Mouse (Mus musculus) stomach, embryonic 15.5 days (tissue): ENCODE results near the gene 4930519P11Rik. TPM values are rescaled to one million over a fixed set of nuclear protein-coding genes. Genes with fewer than 3 reads are reported as not detected.

ENCODE experiments used
- ATAC-seq: fragments of 200-750 bp; cut with Nextera tagmentation; 2 replicates; pipeline ENCODE4 v1.8.0; 2017; ENCODE audit warnings: low read depth, moderate number of reproducible peaks, moderate TSS enrichment; ENCODE audit not compliant: insufficient read depth, low FRiP score
- H3K27ac ChIP-seq: fragments of 300-500 bp; sonication (generic); 2 replicates; pipeline ENCODE4 v1.5.1; 2015; ENCODE audit warnings: mild to moderate bottlenecking, inconsistent platforms
- H3K27me3 ChIP-seq: fragments of 300-500 bp; sonication (generic); replicated peaks from 2 replicates; pipeline ENCODE4 v1.6.1; 2015; ENCODE audit warnings: inconsistent platforms
- H3K36me3 ChIP-seq: fragments of 300-500 bp; sonication (generic); 2 replicates; pipeline ENCODE4 v1.6.1; 2015; ENCODE audit warnings: inconsistent platforms
- H3K4me1 ChIP-seq: fragments of 300-500 bp; sonication (generic); 2 replicates; pipeline ENCODE4 v1.6.1; 2015; ENCODE audit warnings: inconsistent platforms
- H3K4me2 ChIP-seq: fragments of 300-500 bp; sonication (generic); 2 replicates; pipeline ENCODE4 v1.6.1; 2015; ENCODE audit warnings: mild to moderate bottlenecking, inconsistent platforms
- H3K4me3 ChIP-seq: fragments of 300-500 bp; sonication (generic); replicated peaks from 2 replicates; pipeline ENCODE4 v1.5.1; 2015; ENCODE audit warnings: inconsistent platforms
- H3K9ac ChIP-seq: fragments of 300-500 bp; sonication (generic); 2 replicates; pipeline ENCODE4 v1.6.1; 2015; ENCODE audit warnings: inconsistent platforms
- H3K9me3 ChIP-seq: fragments of 300-500 bp; sonication (generic); 2 replicates; pipeline ENCODE4 v1.6.1; 2016; ENCODE audit warnings: inconsistent platforms
- WGBS: fragments of 180-500 bp; shearing (Covaris S2); methylation state at CpG from one replicate; pipeline ENCODE4 v1.1.7; 2015; 5-methylcytosine and 5-hydroxymethylcytosine counted together
- polyA plus RNA-seq: library from polyadenylated mRNA; unstranded; fragments of >200 nt; fragmentation: Nextera tagmentation; extraction: Ambion mirVana; gene quantifications from 2 replicates; pipeline ENCODE4 v1.2.1, GENCODE M21; 2015

The 4930519P11Rik gene
- polyA plus RNA-seq, 1 experiment from 2014 or later = 0.78 TPM

- ATAC-seq = no peak
- Histone ChIP-seq H3K27ac (no peak overlapping the region), H3K36me3 (peaks cover 23% of the 10 kb centered on the region)
These were observed 47.7 kb downstream of the 4930519P11Rik start for GRCm38 (mm10) chr2:154565562-154565961.

GRCm38 (mm10) chr2:154563612-154564170 lies 49.5 kb downstream of the 4930519P11Rik start:
- no peak overlapping the region for H3K9ac ChIP-seq
- peaks cover 22% of the 10 kb centered on the region for H3K4me1 ChIP-seq
- H3K27me3 ChIP-seq = no peaks in the 10 kb centered on the region
- no peaks in the 10 kb centered on the region for H3K9me3 ChIP-seq
- no peak for ATAC-seq
- no peak overlapping the region for H3K4me3 ChIP-seq
- no peak overlapping the region for H3K4me2 ChIP-seq
- H3K36me3 ChIP-seq = peaks cover 23% of the 10 kb centered on the region
- no peak overlapping the region for H3K27ac ChIP-seq
- WGBS = 87% methylated on average over 22 of the region's 22 CpGs

More at GRCm38 (mm10) chr2:154565562-154565961, 47.7 kb downstream of the 4930519P11Rik start:
- Histone ChIP-seq H3K4me2 (no peak overlapping the region), H3K9ac (no peak overlapping the region), H3K9me3 (no peaks in the 10 kb centered on the region), H3K4me1 (peaks cover 21% of the 10 kb centered on the region), H3K27me3 (no peaks in the 10 kb centered on the region), H3K4me3 (no peak overlapping the region)
- WGBS = 79% methylated on average over 3 of the region's 3 CpGs

Other genes with a start within 250 kb of the 4930519P11Rik start
- 15.6 and 18.3 TPM in 2 replicates for gene Cdk5rap1, start 240.4 kb downstream of the 4930519P11Rik start, polyA plus RNA-seq
- 7.3 and 7.5 TPM in 2 replicates for gene Snta1, start 205.3 kb downstream of the 4930519P11Rik start, polyA plus RNA-seq
- gene Cbfa2t2, start 177.0 kb downstream of the 4930519P11Rik start, polyA plus RNA-seq = 32.1 and 34.7 TPM in 2 replicates
- 0.59 and 1.5 TPM in 2 replicates for gene 1700003F12Rik, start 66.4 kb downstream of the 4930519P11Rik start, polyA plus RNA-seq
- gene Actl10, start 61.7 kb downstream of the 4930519P11Rik start, polyA plus RNA-seq = 0.12 and 0.37 TPM in 2 replicates
- gene Necab3, start 54.5 kb downstream of the 4930519P11Rik start, polyA plus RNA-seq = 2.4 and 2.5 TPM in 2 replicates
- 20.2 and 21.1 TPM in 2 replicates for gene E2f1, start 43.5 kb downstream of the 4930519P11Rik start, polyA plus RNA-seq
- 26.8 and 30.2 TPM in 2 replicates for gene Pxmp4, start 9.7 kb downstream of the 4930519P11Rik start, polyA plus RNA-seq
- gene Zfp341, start 140 bp downstream of the 4930519P11Rik start, polyA plus RNA-seq = 0.83 and 0.88 TPM in 2 replicates
- 35.9 and 40.0 TPM in 2 replicates for gene Chmp4b, start 38.3 kb upstream of the 4930519P11Rik start, polyA plus RNA-seq
- gene Gm14214, start 156.6 kb upstream of the 4930519P11Rik start, polyA plus RNA-seq = not detected in 2 replicates
- 36.7 and 39.2 TPM in 2 replicates for gene Raly, start 177.7 kb upstream of the 4930519P11Rik start, polyA plus RNA-seq
- gene a, start 178.0 kb upstream of the 4930519P11Rik start, polyA plus RNA-seq = 0.57 and 1.3 TPM in 2 replicates